Mouse (Mus musculus) naive thymus-derived CD4-positive, alpha-beta T cell, adult 5 months (primary cell): ENCODE measurements around the gene Fam47e. TPM values are rescaled to one million over a fixed set of nuclear protein-coding genes. Genes with fewer than 3 reads are reported as not detected.

ENCODE experiments used
- polyA plus RNA-seq: library from polyadenylated mRNA; unstranded; fragments of 100-300 nt; shearing (Covaris generic); gene quantifications from one replicate; pipeline ENCODE4 v1.2.1, GENCODE M21; 2017

The Fam47e gene
- not detected for polyA plus RNA-seq

DNA sequence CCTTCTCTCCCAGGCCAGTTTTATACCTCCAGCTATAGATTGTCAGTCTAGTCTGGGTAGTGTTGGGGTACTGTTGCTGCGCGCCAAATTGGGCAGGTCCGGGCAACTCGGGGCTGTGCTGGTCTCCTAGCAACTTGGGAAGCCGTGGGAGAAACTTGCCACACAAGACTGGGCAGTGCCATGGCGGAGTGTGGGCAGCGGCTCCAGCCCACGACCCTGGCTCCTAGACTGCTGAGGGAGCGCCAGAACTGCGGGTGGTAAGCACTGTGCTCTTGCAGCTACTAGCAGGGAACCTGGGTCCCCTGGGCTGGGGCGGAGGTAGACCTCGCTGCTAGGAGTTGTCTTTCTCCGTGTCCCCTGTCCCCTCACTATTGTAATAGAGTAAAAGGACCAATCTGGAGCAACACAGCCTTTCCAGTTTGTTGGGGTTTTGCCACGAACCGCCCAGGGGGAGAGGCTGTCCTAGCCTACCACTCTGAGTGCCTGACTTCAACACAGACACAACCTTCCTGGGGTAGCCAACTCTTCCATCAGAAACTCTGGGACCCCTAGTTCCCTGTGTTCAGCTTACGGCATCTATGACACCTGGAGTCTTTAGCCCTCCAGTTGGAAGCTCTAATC lies at the start of gene Fam47e:
Gene Fam47e, plus strand, starts transcription at position 179 of the 621 bp plus-strand sequence.

GRCm38 (mm10) chr5:92506733-92507132 lies 48.1 kb upstream of the Fam47e start, which contains the start of gene Scarb2:
Gene Scarb2, minus strand, starts transcription at chr5:92506833.

DNA sequence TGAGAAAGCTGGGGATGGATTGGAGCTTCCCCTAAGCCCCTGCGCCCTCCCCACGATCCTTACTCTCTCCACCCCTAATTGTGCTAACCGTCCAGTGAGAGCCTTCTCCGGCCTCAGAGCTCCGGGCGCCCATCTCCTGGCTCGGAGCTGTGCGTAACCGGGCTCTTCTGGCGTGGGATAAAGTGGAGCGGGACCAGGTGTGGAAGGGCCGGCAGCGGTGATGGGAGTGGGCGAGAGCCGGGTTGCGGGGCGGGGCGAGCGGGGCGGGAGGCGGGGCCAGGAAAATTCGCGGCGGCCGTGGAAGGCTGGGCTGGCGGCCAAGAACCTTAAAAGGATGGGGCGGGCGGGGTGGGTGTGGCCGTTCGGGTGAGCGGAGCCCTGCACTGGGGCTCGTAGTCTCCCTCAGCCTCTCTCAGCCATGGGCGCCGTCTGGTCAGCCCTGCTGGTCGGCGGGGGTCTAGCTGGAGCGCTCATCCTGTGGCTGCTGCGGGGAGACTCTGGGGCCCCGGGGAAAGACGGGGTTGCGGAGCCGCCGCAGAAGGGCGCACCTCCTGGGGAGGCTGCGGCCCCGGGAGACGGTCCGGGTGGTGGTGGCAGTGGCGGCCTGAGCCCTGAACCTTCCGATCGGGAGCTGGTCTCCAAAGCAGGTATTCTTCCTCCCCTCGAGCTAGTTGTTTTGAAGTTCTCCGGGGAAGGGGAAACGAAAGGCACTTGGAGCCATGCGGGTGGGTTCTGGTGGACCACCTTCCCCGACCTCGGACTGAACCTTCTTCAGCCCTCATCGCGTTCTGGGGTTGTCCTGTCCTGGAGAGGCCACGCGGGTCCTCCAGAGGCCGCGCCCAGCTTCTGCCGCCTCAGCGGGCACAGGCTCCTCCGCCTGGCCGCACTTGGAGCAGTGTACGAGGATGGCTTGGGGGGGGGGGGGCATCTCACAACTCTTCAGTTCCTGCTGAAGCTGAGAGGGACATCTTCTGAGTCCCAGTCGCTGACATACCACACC lies 48.1 kb downstream of the Fam47e start, which contains the start of gene Stbd1:
Gene Stbd1, plus strand, starts transcription at position 351 of the 1,000 bp plus-strand sequence.

Other genes with a start within 250 kb of the Fam47e start
- gene Sdad1, start 244.6 kb upstream of the Fam47e start, polyA plus RNA-seq = 62.9 TPM
- not detected for gene Cxcl9, start 227.0 kb upstream of the Fam47e start, polyA plus RNA-seq
- 1.4 TPM for gene Art3, start 223.2 kb upstream of the Fam47e start, polyA plus RNA-seq
- gene Cxcl10, start 206.2 kb upstream of the Fam47e start, polyA plus RNA-seq = 0.51 TPM
- 48.7 TPM for gene Nup54, start 119.8 kb upstream of the Fam47e start, polyA plus RNA-seq
- gene Scarb2, start 48.2 kb upstream of the Fam47e start, polyA plus RNA-seq = 29.7 TPM
- gene Stbd1, start 48.0 kb downstream of the Fam47e start, polyA plus RNA-seq = 0.32 TPM
- 0.14 TPM for gene Ccdc158, start 120.2 kb downstream of the Fam47e start, polyA plus RNA-seq
- not detected for gene Shroom3, start 128.4 kb downstream of the Fam47e start, polyA plus RNA-seq